Mouse (Mus musculus) retina, adult 2 months (tissue): ENCODE measurements around the gene Ccdc88a.

Source experiments
- DNase-seq: peaks from one replicate; pipeline ENCODE4 v3.0.0-alpha.2; 2012; ENCODE audit warnings: low read depth, low spot score

Ccdc88a gene

GRCm38 (mm10) chr11:29373396-29374273 lies at the start of gene Ccdc88a:
Gene Ccdc88a, plus strand, starts transcription at chr11:29373658.
- peak; percentile 85 for DNase-seq

DNA sequence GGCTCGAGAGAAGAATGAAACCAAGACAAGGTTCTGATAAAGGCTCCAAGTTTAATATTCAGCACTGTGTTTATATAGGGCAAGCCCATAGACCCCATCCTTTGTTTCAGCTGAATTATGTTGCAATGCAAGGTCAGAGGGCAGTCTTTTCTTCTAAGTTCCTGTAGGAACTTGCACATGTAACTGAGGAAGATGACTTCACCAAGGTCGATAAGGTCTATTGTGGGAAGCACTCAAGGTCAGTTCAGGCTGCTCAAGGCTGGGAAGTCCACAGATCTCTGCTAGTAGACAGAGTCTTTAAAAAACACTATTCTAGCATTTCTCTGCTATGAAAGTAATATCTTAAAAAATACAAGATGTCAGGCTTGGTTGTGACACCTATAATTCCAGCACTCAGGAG lies 38.0 kb upstream of the Ccdc88a start:
- no peak for DNase-seq

- DNase-seq = no peak
Measured at GRCm38 (mm10) chr11:29341259-29341658, 32.2 kb upstream of the Ccdc88a start.

GRCm38 (mm10) chr11:29344891-29345657 lies 28.4 kb upstream of the Ccdc88a start:
- no peak for DNase-seq

DNA sequence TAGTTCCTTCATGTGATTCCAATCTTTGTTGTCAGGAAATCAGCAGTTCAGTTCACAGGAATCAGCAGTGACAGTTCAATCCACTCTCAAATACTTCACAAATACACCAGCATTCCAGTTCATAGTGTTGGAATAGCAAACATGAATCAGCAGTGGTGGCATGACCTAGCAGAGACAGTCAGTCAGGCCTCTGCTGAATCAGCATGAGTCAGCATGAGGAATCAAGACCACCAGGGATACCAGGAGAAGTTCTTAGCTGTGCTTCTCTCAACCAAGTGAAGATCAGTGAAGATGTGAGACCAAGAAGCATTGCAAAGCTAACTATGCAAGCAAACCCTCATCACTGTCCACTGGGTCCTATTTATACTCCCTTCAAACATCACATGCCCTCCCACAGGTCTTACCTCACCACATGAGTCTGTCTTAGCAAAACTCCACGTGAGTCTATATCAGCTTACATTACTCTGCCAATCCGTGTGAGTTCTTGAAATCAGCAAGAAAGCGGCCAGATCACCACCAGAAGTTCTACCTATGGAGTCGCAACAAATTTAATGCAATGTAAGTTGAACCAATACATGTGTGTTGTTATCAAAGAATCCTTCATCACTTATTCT lies 27.7 kb upstream of the Ccdc88a start:
- no peak for DNase-seq

DNA sequence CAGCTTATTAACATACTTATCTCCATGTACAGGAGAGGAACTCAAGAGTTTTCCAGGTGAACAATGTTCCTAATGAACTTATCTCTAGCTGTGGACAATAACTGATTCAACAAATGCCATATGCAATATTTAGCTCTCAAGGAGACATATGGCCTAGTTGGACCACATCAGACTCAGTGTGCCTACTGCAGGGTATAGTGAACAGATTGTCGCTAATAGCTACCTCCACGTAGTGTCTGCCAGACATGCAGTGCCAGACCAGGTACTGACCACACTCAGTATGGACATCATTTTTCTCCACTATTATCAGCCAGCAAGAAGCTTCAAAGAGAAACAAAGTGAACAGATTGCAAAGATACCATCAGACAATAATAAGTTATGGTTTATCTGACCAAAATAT lies 22.6 kb upstream of the Ccdc88a start:
- DNase-seq = no peak

- no peak for DNase-seq
Measured at GRCm38 (mm10) chr11:29352214-29352613, 21.2 kb upstream of the Ccdc88a start.

GRCm38 (mm10) chr11:29368161-29368560 lies 5.3 kb upstream of the Ccdc88a start:
- no peak for DNase-seq

DNA sequence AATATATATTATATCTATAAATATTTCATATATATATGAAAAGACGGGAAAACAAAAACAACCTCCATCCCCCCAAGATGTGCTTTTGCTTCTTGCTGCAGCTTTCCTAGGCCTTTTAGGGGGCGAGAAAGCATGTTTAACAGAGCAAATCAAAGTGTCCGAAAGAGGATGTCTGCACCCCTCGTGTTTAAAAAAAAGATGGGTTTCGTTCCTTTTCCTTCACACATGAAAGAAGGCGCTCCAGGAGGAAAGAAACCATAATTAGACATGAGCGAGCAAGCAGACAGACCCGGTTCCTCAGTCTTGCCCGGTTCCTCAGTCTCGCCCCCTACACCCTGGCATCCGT lies 435 bp upstream of the Ccdc88a start:
- no peak for DNase-seq

DNA sequence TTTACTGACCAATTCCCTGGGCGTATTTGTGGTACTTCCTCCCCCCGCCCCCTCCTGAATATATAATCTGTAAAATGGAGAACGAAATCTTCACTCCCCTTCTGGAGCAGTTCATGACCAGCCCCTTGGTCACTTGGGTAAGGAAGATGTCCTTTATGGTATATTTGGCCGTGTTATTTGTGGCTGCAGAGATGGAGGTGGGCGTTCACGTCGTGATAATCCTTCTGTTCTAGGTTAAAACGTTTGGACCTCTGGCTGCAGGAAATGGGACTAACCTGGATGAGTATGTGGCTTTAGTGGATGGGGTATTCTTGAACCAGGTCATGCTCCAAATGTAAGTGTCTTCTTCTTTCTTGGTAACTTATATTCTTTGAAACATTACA lies 807 bp downstream of the Ccdc88a start:
- DNase-seq = no peak

DNA sequence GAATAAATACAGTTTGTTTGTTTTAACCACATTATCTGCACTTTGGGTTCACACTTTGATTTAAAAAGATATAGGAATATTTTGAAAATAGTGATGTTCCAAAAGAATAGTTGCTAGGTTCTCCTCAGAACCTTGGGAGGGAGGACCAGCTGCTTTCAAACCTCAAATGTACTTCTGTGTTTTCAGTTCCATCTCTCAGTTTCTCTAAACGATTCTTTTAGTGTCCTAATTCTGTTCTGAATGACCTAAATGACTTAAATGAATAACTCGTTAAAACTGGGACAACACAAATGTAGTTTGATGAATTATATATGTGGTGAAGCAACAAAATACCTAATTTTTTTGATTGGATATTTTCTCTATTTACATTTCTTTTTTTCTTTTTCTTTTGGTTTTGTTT lies 3.2 kb downstream of the Ccdc88a start:
- no peak for DNase-seq

- DNase-seq = no peak
Measured at GRCm38 (mm10) chr11:29378751-29379150, 5.3 kb downstream of the Ccdc88a start.

DNA sequence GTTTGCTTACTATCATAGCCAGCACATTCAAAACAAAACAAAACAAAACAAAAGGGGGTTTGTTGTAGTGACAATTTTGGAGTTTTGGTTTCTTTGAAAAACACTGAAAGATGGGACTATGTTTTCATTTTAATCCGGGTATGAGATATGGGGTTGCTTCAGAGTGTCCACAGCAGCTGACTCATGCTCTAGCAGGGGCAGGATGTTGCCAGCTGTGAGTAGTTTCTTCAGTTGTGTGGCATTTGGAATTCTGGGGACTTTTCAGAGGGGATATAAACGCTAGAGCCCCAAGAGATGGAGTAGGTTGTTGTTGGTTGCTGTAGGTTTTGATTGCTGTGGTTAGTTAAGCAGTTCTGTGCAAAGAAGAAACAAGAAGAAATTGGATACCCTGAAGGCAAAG lies 10.0 kb downstream of the Ccdc88a start:
- DNase-seq = no peak

GRCm38 (mm10) chr11:29384001-29384400 lies 10.5 kb downstream of the Ccdc88a start:
- no peak for DNase-seq

DNA sequence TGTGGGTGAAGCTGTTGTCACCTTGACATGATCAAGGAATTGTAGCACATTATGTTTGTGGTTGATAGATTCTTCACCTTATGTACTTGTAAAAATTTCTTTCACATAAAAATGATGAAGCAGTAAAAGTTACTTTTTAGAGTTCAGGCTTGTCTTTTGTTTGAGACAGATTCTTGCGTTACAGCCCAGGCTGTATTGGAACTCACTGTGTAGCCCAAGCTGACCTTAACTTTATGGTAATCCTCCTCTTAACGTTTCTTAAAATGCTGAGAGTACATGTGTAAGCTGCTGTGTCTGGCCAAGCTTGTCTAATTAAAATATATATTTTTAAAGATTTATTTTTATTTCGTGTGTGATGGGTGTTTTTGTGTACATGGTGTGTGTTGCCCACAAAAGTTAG lies 11.2 kb downstream of the Ccdc88a start:
- no peak for DNase-seq

DNA sequence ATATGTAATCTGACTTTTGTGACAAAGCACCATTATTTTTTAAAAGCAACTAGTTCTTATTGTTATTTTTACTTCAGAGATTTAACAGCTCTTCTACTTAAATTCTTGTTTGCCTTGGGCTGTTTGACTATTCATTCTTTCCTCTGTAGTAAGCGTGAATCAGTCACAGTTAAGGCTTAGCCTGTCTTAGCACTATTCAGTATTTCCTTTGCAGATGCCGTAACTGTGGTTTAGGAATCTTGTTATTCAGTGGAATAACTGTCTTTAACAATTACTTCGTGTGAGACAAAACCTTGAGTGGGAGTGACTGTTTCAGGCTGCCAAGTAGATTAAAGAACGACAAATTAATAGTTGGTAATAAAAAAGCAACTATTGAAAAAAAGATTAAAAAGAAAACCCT lies 16.5 kb downstream of the Ccdc88a start:
- DNase-seq = no peak

DNA sequence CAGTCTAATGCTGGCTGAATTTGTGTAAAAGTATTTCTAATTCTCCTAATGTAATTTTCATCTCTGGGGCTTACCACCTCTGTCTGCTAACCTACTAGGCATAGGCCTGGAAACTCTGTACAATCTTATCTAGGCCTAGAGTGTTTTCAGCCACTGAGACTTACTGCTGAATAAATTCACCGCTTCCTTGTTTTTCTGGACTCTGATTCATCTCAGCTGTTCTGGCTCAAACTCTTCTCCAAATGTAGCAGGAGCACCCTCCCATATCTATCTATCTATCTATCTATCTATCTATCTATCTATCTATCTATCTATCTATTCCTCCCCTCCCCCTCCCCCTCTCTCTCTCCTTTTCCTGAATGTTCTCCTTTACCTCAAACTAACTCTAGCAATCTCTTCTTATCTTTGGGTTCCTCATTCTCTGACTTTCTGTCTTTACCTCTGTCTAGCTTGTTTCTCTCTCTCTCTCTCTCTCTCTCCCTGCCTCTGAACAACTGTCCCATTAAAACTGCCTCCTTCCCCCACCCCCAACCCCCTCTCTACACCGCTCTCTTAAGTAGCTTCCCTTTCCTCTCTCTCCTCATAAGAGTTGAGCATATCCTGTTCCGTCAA lies 21.8 kb downstream of the Ccdc88a start:
- DNase-seq = no peak

- no peak for DNase-seq
Measured at GRCm38 (mm10) chr11:29400374-29400773, 26.9 kb downstream of the Ccdc88a start.

DNA sequence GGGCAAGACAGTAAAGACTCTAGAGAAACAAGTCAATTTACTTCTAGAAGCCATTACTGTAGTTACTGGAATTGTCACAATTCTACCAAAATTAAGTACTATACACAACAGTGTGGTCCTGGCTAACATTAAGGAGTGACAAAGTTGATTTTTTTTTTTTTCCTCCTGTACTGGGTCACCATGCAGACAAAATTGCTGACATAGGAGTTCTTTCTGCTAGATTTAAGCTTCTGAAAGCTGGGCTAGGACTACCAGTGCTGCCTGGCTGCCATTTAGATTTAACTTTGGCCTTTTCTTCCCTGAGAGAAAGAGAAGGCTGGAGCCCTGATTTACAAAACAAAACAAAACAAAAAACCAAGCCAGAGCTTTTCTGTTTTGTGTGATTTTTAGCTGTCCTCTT lies 32.8 kb downstream of the Ccdc88a start:
- no peak for DNase-seq

GRCm38 (mm10) chr11:29423496-29423895 lies 50.0 kb downstream of the Ccdc88a start:
- DNase-seq = no peak

DNA sequence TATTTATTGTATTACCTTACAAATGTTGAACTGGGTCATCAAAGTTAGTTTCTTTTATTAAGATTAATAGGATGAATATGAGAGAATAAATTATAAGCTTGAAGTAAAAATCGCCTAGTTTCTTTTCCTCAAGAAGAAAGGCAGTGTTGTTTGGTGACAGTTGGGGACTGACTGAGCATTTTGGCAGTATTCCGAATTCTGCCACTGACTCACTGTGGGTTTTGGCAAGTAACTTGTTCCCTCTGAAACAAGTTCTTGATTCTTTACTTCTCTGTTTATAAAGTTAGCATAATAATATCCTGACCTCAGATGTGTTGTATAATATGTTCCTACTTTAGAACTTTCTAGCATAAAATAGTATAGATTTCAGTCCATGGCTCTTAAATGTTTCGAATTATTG lies 55.3 kb downstream of the Ccdc88a start:
- DNase-seq = no peak

DNA sequence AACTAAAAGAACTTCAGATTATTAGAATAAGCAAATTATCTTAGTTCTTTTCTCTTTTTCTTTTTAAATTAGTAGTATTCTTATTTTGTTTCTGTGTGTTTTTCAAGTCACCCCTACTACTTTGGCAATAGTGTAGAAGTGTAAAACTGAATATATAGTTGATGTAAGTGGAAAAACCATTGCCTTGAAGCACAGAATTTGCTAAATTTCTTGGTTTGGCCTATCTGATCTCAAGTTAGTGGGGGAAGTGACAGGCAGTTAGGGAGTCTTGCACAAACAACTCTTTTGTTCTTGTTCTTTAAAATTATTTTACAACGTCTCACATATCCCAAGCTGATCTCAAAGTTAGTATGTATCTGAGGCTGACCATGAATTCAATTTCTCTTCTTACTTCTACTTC lies 57.6 kb downstream of the Ccdc88a start:
- DNase-seq = no peak
